Mouse (Mus musculus) kidney, adult 2 months (tissue): ENCODE measurements around the gene Lpar5.

Experiments used
- CTCF ChIP-seq: fragments of 200-500 bp; conservative IDR thresholded peaks from 2 replicates; pipeline ENCODE4 v1.5.1; 2011; ENCODE audit warnings: low read depth, mild to moderate bottlenecking, control low read depth, low read length, moderate library complexity, mixed read lengths; ENCODE audit not compliant: insufficient read depth, insufficient read length
- POLR2A ChIP-seq: fragments of 200-500 bp; IDR thresholded peaks from one replicate; pipeline ENCODE4 v1.6.1; 2011; ENCODE audit warnings: low read depth, low read length, control low read depth

- TF ChIP-seq POLR2A (no peak), CTCF (no peak)
Measured at GRCm38 (mm10) chr6:125062511-125062910, 5.2 kb upstream of the Lpar5 start.
